Mouse (Mus musculus) central nervous system, embryonic 14 days (tissue): ENCODE results near the gene Rad51. TPM values are rescaled to one million over a fixed set of nuclear protein-coding genes. Genes with fewer than 3 reads are reported as not detected.

Source experiments
- polyA plus RNA-seq: library from polyadenylated mRNA; depleted of rRNA; stranded (reverse); fragments of >200 nt; gene quantifications from 2 replicates; pipeline ENCODE4 v1.2.3, GENCODE M21; 2012; rRNA removed

Gene Rad51
- polyA plus RNA-seq = 17.6 and 20.3 TPM in 2 replicates

DNA sequence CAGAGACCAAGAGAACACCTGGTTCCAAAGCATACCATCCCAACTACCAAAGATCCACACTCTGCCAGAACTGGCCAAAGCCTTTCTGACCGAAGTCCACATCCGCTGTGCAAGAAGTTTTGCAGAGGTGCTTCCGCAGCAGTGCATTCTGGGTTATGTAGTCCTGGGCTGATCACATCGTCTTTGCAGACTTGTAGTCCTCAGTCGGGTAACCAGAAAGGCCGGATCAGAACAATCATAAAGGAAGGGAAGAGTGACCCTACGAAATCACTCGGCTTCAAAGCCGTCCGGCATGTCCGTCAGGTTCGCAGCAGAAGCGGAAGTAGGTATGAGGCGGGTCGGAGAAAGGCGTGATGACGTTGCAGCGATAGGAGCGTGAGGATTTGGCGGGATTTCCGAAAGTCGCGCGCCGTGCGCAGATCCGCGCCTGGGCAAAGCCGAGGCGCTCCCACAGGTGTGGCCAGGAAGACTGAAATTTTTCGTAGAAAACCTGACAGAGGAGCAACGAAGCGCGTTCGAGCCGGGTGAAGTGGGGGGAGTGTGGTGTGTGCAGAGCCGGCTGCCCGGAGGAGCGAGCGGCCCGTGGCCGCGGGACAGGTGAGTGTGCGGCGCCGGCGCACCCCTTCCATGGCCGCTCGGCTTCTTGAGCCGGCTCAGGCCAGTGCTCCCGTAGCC lies at the start of gene Rad51:
Gene Rad51 (plus strand): TSS at position 356 of the 675 bp plus-strand sequence.

GRCm38 (mm10) chr2:119156681-119157572 lies 44.3 kb downstream of the Rad51 start, which contains the start of gene Rmdn3:
Gene Rmdn3, minus strand, starts transcription at chr2:119157034.

DNA sequence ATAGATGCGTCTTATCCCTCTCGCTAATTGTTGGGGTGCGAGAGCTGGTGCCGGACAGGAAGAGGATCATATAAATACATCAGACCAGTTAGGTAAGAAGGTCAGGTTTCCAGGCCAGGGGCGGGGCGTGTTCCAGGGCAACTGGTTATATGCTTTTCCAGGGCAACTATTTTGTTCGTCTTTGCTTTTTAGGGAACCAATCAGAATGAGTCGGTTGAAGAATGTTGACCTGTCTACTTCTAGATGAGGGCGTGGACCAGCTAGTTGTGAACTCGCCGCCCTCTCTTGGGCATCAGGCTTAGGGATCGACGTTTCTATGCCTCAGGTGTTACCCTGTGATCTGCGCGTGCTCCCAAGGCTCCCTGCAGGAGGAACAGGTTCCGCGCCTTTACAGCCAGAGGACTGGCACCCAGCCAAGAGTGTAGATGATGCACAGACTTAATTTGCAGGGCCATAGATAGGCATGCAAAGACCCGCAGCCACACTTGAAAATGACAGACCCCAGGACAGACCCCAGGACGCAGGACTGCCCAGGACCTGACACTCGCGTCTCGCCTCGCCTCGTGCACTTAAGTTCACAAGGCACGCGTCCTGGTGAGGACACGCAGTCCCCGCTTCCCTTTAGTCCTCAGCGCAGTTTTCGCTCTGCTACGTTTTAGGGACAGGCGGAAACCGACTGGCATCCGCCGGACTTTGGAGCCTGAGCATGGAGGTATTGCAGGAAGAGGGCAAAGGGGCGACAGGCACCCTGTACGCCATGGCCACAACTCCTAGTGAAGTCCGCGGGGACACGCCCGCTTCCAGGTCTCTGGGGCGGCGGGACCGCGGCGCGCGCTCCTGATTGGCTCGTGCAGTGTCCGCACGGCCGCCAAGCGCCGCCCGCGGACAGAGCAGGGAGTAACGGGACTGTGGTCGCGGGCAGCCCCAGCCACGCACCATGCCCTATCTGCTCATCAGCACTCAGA lies 54.6 kb downstream of the Rad51 start, which contains the start of gene Gchfr:
Gene Gchfr (plus strand): TSS at position 873 of the 965 bp plus-strand sequence.

DNA sequence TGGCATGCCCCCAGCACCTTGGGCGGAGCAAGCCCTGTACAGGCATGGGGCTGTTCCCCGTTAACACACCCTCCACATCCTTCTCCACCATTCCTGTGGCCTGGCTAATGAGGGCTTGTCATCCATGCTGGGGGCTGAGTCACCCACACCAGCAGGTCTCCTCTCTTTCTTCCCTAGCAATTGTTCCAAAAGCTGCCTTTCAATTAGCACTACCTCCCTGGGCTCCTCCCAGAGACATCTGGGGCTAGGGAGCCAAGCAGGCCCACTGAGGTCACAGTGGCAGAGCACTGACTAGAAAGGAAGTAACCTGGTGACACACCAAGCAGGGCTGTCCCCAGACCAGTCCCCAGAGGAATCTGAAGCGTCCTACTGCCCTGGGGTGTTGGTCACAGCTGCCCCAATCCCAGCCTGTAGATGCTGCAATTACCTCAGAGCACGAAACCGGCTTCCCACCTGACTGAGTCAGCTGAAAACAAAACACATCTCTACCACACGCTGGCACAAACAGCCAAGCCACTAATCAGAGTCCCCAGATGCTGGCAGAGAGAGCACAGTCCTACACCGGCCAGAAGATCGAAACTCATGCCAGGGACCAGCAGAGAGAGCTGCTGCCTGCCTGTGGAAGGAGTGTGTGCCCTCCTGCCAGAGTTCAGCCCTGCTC lies 61.5 kb downstream of the Rad51 start, which contains the start of gene Gm14137:
Gene Gm14137 (plus strand): TSS at position 519 of the 661 bp plus-strand sequence.

Other genes starting within 250 kb of the Rad51 start
- gene Bahd1, start 212.4 kb upstream of the Rad51 start, polyA plus RNA-seq = 18.6 and 21.1 TPM in 2 replicates
- 9.7 and 18.0 TPM in 2 replicates for gene Chst14, start 186.3 kb upstream of the Rad51 start, polyA plus RNA-seq
- 22.3 and 22.7 TPM in 2 replicates for gene Ccdc32, start 83.4 kb upstream of the Rad51 start, polyA plus RNA-seq
- 6.4 and 7.4 TPM in 2 replicates for gene Rpusd2, start 78.0 kb upstream of the Rad51 start, polyA plus RNA-seq
- 3.3 and 4.6 TPM in 2 replicates for gene Knl1, start 65.7 kb upstream of the Rad51 start, polyA plus RNA-seq
- 38.1 and 41.3 TPM in 2 replicates for gene Rmdn3, start 44.2 kb downstream of the Rad51 start, polyA plus RNA-seq
- gene Gchfr, start 55.0 kb downstream of the Rad51 start, polyA plus RNA-seq = 2.6 and 5.8 TPM in 2 replicates
- 0.04 TPM in 2 replicates for gene Gm14137, start 61.7 kb downstream of the Rad51 start, polyA plus RNA-seq
- 72.3 and 73.2 TPM in 2 replicates for gene Zfyve19, start 95.8 kb downstream of the Rad51 start, polyA plus RNA-seq
- 44.6 and 44.8 TPM in 2 replicates for gene Dnajc17, start 96.0 kb downstream of the Rad51 start, polyA plus RNA-seq
- gene Ppp1r14d, start 117.1 kb downstream of the Rad51 start, polyA plus RNA-seq = not detected in 2 replicates
- gene Spint1, start 124.6 kb downstream of the Rad51 start, polyA plus RNA-seq = 0.72 and 2.8 TPM in 2 replicates
- gene Rhov, start 158.5 kb downstream of the Rad51 start, polyA plus RNA-seq = 8.8 and 11.9 TPM in 2 replicates
- 19.5 and 21.1 TPM in 2 replicates for gene Vps18, start 175.9 kb downstream of the Rad51 start, polyA plus RNA-seq
- gene Dll4, start 213.0 kb downstream of the Rad51 start, polyA plus RNA-seq = 6.9 and 8.5 TPM in 2 replicates
- gene Chac1, start 238.4 kb downstream of the Rad51 start, polyA plus RNA-seq = 4.0 and 4.4 TPM in 2 replicates